Mouse (Mus musculus) heart, postnatal 0 days (tissue): ENCODE results near the gene Tex2.

Experiments used
- CTCF ChIP-seq: IDR thresholded peaks from 2 replicates; pipeline ENCODE4 v1.5.1; 2016; ENCODE audit warnings: antibody characterized with exemption, control low read depth, low read depth
- EP300 ChIP-seq: IDR thresholded peaks from 2 replicates; pipeline ENCODE4 v1.6.1; 2016; ENCODE audit warnings: antibody characterized with exemption, low read depth

DNA sequence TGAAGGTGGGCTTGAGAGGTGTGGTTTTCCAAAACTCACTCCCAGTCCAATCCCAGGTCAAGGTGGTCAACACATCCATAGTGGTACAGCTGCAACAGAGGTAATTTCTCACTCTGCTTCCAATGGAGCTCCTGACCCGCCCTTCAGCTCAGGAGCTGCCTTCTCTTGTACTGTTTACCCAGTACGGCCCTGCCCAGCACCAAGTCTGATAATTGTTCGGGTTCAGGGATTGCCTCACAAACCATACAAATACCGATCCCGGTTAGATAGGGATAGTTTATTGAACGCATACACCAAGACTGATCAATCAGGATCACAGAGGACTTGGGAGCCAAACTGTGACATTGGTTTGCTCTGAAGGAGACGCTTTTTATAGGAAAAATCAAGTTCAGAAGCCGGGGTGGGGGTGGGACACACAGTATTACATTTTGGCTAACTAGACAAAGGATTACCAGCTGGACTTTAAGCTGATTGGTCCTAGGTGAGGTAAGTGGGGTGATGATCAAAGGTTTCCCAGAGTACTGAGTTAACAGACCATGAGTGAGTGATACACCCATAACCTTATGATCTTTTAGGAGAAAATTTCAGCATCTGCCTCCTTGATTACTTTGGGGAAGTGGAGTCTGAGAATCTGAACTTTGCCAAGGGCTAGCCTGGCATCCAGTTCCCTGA is 29.9 kb upstream of the Tex2 start:
- TF ChIP-seq CTCF: no peak
- no peak for TF ChIP-seq EP300
